Mouse (Mus musculus): ENCODE data around the gene Prdm5.

GRCm38 (mm10) chr6:65854020-65854419 lies 75.2 kb downstream of the Prdm5 start:
- TF ChIP-seq CTCF (IDR thresholded peaks at IDR 0.05; ENCODE audit: low read depth) (no peak), EP300 (IDR thresholded peaks at IDR 0.05; ENCODE audit: low read depth) (no peak)
